Mouse (Mus musculus): ENCODE data around the gene Itpr2.
"Not testable (repeated sequence)": the region's sequence is repeated elsewhere in the genome, so short reads cannot be mapped to it uniquely, and the experiment has no call there.

The Itpr2 gene

GRCm38 (mm10) chr6:146502856-146503255 is 833 bp upstream of the Itpr2 start:
- DNase-seq = no peak

DNA sequence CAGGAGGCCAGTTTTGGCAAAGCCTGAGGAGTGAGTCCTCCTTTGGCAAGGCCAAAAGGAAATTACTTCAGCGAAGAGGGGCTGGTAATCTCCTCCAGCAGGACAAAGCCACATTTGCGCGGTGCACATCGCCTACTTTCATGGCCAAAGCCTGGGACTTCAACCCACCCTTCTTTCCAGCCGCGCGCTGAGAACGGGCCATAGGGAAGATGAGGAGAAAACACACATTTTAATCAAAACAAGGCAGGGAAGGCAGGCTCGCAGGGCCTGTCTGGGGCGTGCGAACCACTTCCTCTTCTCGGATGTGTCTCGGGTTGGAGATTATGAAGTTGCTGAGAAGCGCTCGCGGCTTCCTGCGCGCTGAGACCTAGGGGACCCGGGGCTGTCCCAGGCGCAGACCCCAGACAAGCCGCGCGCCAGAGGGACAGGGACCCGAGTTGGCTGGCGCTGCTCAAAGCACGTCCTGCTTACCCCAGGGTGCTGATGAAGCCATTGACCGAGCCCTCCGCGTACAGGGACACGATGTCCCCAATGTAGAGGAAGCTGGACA is 632 bp downstream of the Itpr2 start:
- DNase-seq = peak; percentile 49 to 61

DNA sequence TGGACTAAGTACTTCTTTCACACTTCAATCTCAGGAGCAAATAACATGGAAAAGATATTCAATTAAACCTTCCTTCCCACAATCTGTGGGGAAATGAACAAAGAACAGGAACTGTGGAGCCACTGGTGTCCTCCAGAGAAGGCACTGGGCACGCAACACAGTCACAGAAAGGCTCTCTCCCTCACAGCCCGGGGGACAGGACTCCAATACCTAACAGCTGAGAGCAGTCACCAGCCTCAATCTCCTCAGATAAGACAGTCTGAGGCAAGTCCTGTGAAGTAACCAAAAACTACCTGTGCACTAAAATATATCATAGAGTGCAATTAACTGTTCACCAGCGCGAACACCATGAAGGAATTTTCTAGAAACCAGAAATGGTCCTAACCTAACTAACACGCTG is 1.3 kb downstream of the Itpr2 start:
- peak in 1 of 2 experiments; percentile 26 for DNase-seq

DNA sequence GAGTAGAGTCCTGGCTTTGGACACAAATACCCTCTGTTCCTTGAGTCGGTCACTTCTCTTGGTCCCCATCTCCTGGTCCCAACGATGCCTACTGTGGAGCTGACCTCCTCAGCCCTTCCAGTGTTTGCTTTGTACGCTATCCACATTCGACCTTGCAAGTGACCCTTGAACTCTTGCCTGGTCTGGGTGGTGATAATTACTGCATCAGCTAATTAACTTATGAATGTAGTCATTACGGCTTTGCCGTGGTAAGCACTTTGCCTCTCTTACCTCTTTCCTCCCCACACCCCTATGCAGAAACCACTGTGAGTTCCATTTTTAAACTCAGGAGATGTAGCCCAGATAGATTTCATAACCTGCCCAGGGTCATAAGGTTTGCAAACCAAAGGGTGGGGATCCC is 1.8 kb downstream of the Itpr2 start:
- peak; percentile 34 to 62 for DNase-seq

DNA sequence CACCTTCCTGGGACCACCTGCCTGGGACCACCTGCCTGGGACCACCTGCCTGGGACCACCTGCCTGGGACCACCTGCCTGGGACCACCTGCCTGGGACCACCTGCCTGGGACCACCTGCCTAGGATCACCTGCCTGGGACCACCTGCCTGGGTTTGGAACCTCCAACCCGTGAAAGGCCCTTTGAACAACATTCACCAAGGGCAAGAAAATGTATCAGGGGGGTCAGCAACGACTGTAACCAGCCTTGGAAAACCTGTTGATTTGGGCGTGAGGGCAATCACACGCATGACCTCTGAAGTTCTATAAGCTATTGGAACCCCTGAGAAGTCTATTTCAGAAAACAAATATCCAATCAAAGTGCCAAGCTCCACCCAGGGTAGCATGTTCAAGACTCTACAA is 2.5 kb downstream of the Itpr2 start:
- no peak for DNase-seq

DNA sequence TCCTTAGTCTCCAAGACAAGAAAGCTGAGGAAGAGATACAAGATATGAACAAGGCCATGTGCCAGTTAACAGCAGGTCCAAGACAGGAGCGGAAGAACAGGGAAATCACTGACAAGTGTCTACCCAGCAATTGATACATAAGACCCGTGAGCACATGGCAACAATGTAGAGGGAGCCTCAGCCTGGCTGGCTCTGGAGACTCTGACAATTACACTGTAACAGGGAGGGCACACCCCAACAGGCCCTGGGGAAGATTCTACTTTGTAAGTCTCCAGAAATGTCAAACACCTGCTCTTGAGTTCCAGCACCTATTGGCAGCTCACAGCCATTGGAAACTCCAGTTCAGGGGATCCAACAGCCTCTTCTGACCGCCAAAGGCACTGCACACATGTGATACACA is 3.6 kb downstream of the Itpr2 start:
- no peak for DNase-seq

GRCm38 (mm10) chr6:146497866-146498265 is 4.2 kb downstream of the Itpr2 start:
- DNase-seq = no peak

DNA sequence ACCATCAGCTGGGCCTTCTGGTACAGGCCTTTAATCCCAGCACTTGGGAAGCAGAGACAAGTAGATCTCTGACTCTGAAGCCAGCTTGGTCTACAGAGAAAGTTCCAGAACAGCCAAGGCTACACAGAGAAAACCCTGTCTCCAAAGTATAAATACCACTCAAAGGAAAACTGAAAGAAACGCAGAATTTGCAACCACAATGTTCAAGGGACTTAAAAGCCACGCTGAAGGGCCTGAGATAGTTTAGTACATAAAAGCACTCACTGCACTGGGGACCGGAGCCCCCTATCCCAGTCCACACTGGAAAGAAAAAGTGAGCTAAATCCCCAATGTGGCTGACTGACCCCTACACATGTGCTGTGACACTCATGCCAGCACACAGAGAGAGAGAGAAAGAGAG is 4.6 kb downstream of the Itpr2 start:
- no peak for DNase-seq

DNA sequence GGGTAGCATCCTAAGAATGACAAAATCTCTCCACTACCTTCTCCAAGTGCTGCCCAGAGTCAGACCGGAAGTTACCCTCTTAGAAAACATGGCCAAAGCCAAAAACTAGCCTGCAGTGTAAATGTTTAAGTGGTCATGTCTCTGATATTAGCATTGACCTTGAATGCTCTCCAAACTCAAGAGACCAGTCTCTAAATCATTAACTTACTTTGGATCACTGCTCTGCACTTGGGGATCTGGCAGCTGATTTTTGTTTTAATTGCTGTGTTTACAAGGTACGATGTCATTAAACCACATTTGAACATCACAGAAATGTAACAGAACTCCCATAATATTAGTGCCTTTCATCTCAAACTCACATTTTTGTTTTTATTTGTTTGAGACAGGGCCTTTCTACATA is 10.3 kb downstream of the Itpr2 start:
- DNase-seq = peak; percentile 19 to 74

DNA sequence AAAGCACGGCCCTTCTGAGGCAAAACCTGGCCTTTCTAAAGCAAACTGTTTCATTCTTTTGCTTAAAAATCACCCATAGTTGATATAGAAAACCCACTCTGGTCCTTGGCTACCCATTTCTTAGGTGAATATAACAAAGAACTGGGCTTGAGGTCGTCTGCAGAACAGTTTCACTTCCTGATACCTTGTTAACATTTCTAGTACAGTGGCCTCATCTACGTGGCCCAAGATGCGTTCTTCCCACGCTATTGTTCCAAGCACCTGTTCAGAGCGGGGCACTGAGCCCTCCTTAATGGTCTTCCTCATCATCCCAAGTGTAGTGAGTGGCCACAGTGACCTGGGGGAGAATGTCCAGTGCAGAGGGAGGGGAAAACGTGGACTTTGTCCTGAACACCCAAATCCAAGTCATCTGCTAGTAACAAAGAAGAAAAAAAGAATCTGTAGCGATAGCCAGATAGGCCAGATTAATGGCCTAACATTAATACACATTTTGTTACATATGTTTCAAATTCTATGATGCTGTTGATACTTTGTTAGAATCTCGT is 11.5 kb downstream of the Itpr2 start:
- peak; percentile 40 to 62 for DNase-seq

GRCm38 (mm10) chr6:146489841-146490240 is 12.2 kb downstream of the Itpr2 start:
- DNase-seq = no peak

- DNase-seq = no peak
Measured at GRCm38 (mm10) chr6:146488749-146489148, 13.3 kb downstream of the Itpr2 start.

DNA sequence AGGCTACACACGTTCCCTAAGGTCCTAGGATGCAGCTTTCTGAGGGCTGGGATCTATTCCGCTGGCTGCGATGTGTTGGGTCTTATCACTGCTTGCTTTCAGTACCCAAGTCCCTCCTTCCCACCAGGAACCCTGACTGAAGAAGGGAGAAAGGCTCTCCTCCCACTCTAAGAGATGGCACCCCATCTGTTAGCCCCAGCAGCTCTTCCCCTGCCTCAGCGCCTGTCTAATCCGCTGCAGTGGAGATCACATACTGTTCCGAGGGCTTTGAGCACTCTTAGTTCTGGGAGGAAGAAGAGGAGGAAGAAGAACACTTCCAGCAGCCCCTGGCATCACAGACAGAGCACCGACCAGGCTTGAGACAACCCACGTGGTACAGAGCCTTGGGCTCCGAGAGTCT is 14.9 kb downstream of the Itpr2 start:
- DNase-seq = no peak

- DNase-seq = no peak
Measured at GRCm38 (mm10) chr6:146486073-146486472, 15.9 kb downstream of the Itpr2 start.

DNA sequence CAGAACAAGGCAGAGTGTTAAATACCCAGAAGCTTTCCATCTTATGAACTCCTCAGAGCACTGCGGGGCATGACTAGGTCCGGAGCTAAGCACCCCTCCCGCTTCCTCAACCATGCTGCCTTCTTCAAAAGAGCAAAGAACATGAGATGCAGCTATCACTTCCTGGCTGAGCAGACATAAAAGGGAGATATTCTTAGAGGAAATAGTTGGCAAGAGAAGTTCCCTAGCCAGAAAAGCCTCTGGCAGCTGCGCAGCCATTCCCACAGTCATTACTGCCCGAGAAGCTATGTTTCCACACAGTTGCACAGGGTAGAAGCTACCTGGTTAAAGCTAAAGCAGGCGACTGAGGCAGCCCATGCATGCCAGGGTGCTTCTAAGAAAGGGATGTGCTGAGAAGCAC is 20.6 kb downstream of the Itpr2 start:
- DNase-seq = no peak

DNA sequence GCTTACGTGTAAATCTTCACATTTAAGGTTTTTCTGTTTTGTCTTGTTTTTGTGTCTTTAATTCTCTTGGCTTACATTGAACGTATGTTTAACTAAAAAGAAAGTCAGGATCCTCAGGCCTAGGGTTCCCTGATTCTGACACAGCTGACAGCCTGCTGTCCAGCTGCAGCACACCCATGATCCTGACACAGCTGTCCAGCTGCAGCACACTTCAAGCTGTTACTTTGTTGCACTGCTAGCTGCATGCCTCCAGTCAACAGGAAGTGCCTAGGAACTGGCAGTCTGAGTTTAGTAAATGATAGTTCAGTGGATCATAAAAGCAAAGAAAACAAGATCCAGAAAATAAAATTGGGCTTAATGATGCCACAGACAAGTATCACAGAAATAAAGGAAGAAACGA is 21.1 kb downstream of the Itpr2 start:
- no peak for DNase-seq

DNA sequence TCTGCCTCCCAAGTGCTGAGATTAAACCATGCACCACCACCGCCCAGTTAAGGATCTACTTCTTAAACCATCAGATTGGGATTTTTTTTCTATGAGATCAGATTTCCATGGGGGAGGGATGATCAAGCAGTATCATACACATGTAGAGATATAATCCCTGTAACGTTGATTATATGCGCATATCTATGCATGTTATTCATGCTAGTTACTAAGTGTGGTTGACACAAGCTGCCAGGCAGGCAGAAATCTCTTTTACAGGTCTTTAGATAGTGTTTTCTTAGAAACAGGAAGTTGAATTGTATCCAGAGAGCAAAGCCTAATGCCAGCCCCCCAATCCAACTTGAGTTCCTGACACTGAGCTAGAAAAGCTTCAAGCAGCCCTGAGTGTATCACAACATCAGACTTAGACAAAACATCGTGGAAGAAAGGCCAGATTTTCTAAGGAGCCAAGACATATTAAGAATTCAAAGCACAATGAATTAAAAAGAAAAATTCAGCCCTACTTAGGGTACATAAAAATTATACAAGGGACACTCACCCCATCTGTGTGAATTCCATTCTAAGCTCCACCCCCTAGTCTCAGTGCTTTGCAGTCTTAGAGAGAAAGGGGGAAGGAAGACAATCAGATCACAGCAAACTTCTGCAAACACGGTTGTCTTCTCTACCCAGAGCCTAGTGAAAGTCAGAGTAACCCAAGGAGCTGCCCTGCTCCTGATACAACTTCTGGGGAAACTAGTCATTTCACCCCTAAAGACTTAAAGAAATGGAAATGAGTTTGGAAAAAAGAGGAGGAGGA is 22.9 kb downstream of the Itpr2 start:
- DNase-seq = no peak

GRCm38 (mm10) chr6:146476865-146477264 is 25.2 kb downstream of the Itpr2 start:
- DNase-seq = no peak

DNA sequence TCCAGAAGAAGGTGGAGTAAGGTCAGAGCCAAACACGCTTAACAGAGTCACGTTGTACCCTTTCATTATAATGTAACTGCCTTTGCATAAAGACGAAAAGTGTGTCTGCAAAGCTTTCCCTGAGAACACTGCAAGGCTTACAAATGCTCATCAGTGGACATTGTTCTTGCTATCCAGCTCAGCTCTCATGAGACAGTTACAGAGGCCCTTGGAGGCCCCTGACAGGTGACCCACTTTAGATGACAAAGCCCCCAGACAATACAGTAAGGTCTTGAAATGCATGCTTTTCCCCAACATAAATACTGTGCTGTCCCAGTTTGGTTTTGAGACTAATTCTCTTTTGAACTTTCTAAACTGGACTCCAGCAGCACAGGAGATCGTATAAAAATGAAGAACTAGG is 27.9 kb downstream of the Itpr2 start:
- no peak for DNase-seq

DNA sequence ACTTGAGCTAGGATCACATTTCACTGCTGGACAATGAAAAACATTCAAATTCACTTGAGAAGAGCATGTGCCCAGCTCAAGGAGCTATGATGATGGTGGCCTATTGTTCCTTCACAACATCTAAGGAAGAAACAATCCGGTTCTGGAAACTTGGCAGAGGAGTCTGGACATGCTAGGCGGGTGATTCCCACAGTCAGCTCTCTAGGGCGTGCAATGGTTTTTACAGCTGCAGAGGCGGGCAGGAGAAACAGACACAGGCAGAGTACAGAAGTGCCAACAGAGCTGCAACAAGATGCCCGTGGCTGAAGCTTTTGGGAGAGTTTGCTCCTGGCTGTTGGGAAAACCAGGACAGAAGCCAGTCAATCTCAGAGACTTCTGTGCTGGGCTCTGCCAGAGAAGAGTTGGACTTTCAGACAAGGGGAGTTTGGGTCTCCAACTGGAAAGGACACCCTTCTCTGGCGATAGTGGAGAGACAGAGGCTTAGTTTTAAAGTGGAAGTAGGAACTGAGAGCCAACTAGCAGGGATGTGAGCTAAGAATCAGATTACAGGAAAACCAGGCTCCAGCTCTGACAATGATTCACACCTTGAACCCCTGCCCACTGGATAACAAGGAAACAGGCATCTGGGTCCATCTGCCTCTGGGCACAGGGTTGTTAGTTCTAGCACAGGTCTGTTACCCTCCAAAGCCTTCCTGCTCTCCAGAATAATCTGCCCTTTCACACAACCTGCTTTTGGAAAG is 28.6 kb downstream of the Itpr2 start:
- no peak for DNase-seq

- DNase-seq = no peak
Measured at GRCm38 (mm10) chr6:146470378-146470777, 31.6 kb downstream of the Itpr2 start.

GRCm38 (mm10) chr6:146469936-146470335 is 32.1 kb downstream of the Itpr2 start:
- peak; percentile 22 to 51 for DNase-seq

DNA sequence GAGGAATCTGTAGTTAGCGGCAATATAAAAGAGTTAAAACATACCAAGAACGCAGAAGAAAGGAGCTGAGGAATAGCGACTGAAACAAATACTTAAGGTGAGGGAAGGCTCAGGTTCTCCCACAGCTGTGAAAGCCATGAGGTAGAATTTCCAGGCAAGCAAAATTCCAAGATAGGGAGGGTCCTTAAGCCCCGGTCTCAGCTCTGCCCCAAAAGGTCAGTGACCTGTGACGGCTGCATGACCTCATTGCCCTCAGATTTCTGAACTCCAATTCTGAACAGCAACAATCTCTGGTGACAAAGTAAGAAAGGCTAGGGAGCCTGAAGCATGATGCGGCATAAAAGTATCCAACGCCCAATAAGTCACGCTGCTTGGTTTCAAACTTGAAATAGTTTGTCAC is 33.7 kb downstream of the Itpr2 start:
- no peak for DNase-seq

- DNase-seq = not testable (repeated sequence)
Measured at GRCm38 (mm10) chr6:146464645-146465042, 37.4 kb downstream of the Itpr2 start.
